Mouse (Mus musculus) CH12.LX (cell line): ENCODE measurements around the gene Galnt12.

ENCODE experiments used
- CTCF ChIP-seq, 2 experiments: IDR thresholded peaks in 1 of 2; conservative IDR thresholded peaks in 1 of 2; 2 replicates each; pipeline ENCODE4 v1.5.1; 2011 to 2012; ENCODE audit warnings: low read depth in 2 of 2, low read length in 2 of 2, improper control_type of control experiment in 1 of 2, inconsistent platforms in 1 of 2, mild to moderate bottlenecking in 1 of 2, moderate library complexity in 1 of 2
- E2F4 ChIP-seq: IDR thresholded peaks from 2 replicates; pipeline ENCODE4 v1.6.1; 2011; ENCODE audit warnings: low read depth, low read length, improper control_type of control experiment; ENCODE audit not compliant: insufficient replicate concordance
- EP300 ChIP-seq: IDR thresholded peaks from 2 replicates; pipeline ENCODE4 v1.6.1; 2011; ENCODE audit warnings: low read length, improper control_type of control experiment
- ETS1 ChIP-seq: conservative IDR thresholded peaks from 2 replicates; pipeline ENCODE4 v1.6.1; 2012; ENCODE audit warnings: low read depth, mild to moderate bottlenecking, inconsistent platforms, low read length, improper control_type of control experiment, moderate library complexity
- MAX ChIP-seq: IDR thresholded peaks from 2 replicates; pipeline ENCODE4 v1.6.1; 2011; ENCODE audit warnings: low read length, improper control_type of control experiment
- MXI1 ChIP-seq: IDR thresholded peaks from 2 replicates; pipeline ENCODE4 v1.6.1; 2011; ENCODE audit warnings: mild to moderate bottlenecking, low read depth, low read length, improper control_type of control experiment
- NRF1 ChIP-seq: IDR thresholded peaks from 2 replicates; pipeline ENCODE4 v1.6.1; 2014; ENCODE audit warnings: low read depth, mild to moderate bottlenecking, inconsistent platforms, low read length, improper control_type of control experiment, moderate library complexity
- POLR2A ChIP-seq: IDR thresholded peaks from 2 replicates; pipeline ENCODE4 v1.6.1; 2011; ENCODE audit warnings: low read depth, mild to moderate bottlenecking, improper control_type of control experiment, low read length
- POLR2AphosphoS2 ChIP-seq: IDR thresholded peaks from 2 replicates; pipeline ENCODE4 v1.6.1; 2011; ENCODE audit warnings: low read depth, low read length, improper control_type of control experiment
- SIN3A ChIP-seq: IDR thresholded peaks from 2 replicates; pipeline ENCODE4 v1.6.1; 2012; ENCODE audit warnings: low read length, improper control_type of control experiment, inconsistent platforms
- TBP ChIP-seq: conservative IDR thresholded peaks from 2 replicates; pipeline ENCODE4 v1.6.1; 2011; ENCODE audit warnings: low read depth, low read length, improper control_type of control experiment
- UBTF ChIP-seq: IDR thresholded peaks from 2 replicates; pipeline ENCODE4 v1.6.1; 2012; ENCODE audit warnings: low read depth, mild to moderate bottlenecking, inconsistent platforms, low read length, improper control_type of control experiment, moderate library complexity

GRCm38 (mm10) chr4:47131931-47132330 is 40.2 kb downstream of the Galnt12 start:
- no peak for TF ChIP-seq E2F4
- TF ChIP-seq POLR2A: no peak
- no peak for TF ChIP-seq MAX
- TF ChIP-seq NRF1: no peak
- no peak for TF ChIP-seq TBP
- TF ChIP-seq CTCF (conservative IDR thresholded peaks at IDR 0.05 in 1 of 2, IDR thresholded peaks at IDR 0.05 in 1 of 2; ENCODE audit: low read depth in 2 of 2, low read length in 2 of 2): no peak
- no peak for TF ChIP-seq UBTF
- TF ChIP-seq POLR2AphosphoS2: no peak
- TF ChIP-seq EP300: no peak
- no peak for TF ChIP-seq SIN3A
- TF ChIP-seq ETS1: no peak
- TF ChIP-seq MXI1: no peak
